Mouse (Mus musculus): Measurements from ENCODE around the gene Acsm3. TPM values are rescaled to one million over a fixed set of nuclear protein-coding genes. Genes with fewer than 3 reads are reported as not detected.
A peak's percentile ranks its signal among the peaks of the same experiment; 100 is the strongest.

The Acsm3 gene
- polyA plus RNA-seq, 1 experiment from 2014 or later: 0.16 TPM

GRCm38 (mm10) chr7:119753696-119754095, 7.0 kb upstream of the Acsm3 start:
- H3K27me3 ChIP-seq (replicated peaks): no peaks in the 10 kb centered on the region
- no peak overlapping the region for H3K27ac ChIP-seq
- H3K4me1 ChIP-seq: no peaks in the 10 kb centered on the region
- H3K4me3 ChIP-seq: no peak overlapping the region
- H3K9ac ChIP-seq: no peak overlapping the region
- H3K9me3 ChIP-seq: no peaks in the 10 kb centered on the region
- H3K36me3 ChIP-seq: no peaks in the 10 kb centered on the region
- no peak for ATAC-seq (ENCODE audit: low FRiP score, low read depth)
- no peak overlapping the region for H3K4me2 ChIP-seq (replicated peaks)
- 95% methylated on average over 1 of the region's 1 CpGs for whole genome bisulfite sequencing

DNA sequence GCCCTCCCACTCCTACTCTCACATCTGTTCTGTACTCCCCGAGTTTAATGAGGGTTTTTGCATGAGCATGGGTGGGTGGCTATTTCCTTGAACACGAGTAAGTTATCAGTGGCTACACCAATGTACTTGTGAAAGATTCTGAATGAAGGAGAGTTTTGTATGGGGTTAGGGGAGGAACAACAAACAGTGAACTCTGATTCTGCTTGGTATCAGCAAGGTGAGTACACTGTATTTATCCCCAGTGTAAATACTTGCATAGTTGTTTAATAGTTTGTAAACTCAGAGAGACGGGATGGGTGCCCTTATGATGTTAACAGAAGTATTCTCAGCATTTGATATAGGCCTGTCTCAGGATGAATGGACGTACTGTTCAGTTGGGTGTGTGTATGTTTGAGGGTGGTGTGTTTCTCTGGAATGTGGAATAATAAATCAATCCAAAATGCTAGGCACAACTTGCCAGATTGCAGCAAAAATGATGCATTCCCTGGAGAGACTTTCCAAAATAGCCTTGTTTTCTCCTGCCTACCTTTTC, 1.5 kb downstream of the Acsm3 start:
- WGBS: 69% methylated on average over 4 of the region's 4 CpGs
- H3K4me2 ChIP-seq (replicated peaks): no peak overlapping the region
- H3K27ac ChIP-seq: no peak overlapping the region
- H3K27me3 ChIP-seq (replicated peaks): no peaks in the 10 kb centered on the region
- no peaks in the 10 kb centered on the region for H3K4me1 ChIP-seq
- H3K9me3 ChIP-seq: no peaks in the 10 kb centered on the region
- H3K36me3 ChIP-seq: no peaks in the 10 kb centered on the region
- ATAC-seq (ENCODE audit: low FRiP score, low read depth): no peak
- H3K9ac ChIP-seq: no peak overlapping the region
- no peak overlapping the region for H3K4me3 ChIP-seq

DNA sequence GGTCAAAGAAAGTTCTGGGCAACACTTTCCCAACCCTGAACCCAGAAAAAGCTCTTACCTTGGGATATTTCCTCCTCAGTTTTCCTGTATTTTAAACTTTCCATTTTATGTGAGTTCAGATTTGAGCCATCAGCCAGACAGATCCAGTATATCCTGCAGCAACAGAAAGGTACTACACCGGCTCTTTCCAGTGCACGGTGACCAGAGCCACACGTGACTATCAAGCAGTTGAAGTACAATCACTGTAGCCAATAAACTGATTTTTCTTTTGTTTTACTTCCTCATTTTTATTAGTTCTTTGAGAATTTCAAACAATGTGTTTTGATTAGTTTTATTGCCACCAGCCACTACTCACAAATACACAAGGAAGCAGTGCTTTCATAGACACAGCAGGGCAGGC, 3.7 kb downstream of the Acsm3 start:
- H3K9me3 ChIP-seq: no peaks in the 10 kb centered on the region
- 74% methylated on average over 3 of the region's 3 CpGs for WGBS
- H3K9ac ChIP-seq: no peak overlapping the region

DNA sequence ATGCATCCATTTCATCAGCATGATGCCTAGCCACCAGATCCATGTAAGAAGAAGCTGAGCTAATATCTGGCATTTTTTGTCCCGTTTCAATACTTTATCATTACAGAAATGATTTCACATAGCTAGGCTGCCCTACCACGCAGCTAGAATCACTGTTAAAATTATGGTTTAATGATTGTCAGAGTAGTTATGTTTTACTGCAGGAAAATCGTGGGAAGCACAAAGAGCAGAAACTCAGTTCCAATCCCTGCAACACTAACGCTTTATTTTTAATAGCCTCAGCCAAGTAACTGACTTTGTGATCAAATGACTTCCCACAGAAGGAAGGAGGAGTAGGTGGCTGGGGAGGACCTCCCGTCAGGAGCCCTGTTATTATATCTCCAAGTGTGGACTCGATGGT, 6.3 kb downstream of the Acsm3 start:
- Histone ChIP-seq H3K9ac (no peak overlapping the region), H3K4me3 (no peak overlapping the region), H3K27me3 (replicated peaks) (no peaks in the 10 kb centered on the region), H3K9me3 (no peaks in the 10 kb centered on the region), H3K4me1 (no peaks in the 10 kb centered on the region), H3K4me2 (replicated peaks) (no peak overlapping the region), H3K36me3 (no peaks in the 10 kb centered on the region), H3K27ac (no peak overlapping the region)
- 84% methylated on average over 6 of the region's 6 CpGs for WGBS
- ATAC-seq (ENCODE audit: low FRiP score, low read depth): no peak

More for the DNA sequence above, 3.7 kb downstream of the Acsm3 start:
- ATAC-seq (ENCODE audit: low FRiP score, low read depth): no peak
- Histone ChIP-seq H3K4me3 (no peak overlapping the region), H3K4me2 (replicated peaks) (no peak overlapping the region), H3K27ac (no peak overlapping the region), H3K4me1 (no peaks in the 10 kb centered on the region), H3K27me3 (replicated peaks) (no peaks in the 10 kb centered on the region), H3K36me3 (no peaks in the 10 kb centered on the region)

GRCm38 (mm10) chr7:119769895-119770294, 9.2 kb downstream of the Acsm3 start:
- no peak overlapping the region for H3K4me2 ChIP-seq (replicated peaks)
- no peak overlapping the region for H3K27ac ChIP-seq
- 94% methylated on average over 8 of the region's 8 CpGs for WGBS
- no peak for ATAC-seq (ENCODE audit: low FRiP score, low read depth)
- no peak overlapping the region for H3K4me3 ChIP-seq
- H3K4me1 ChIP-seq: no peaks in the 10 kb centered on the region
- H3K9ac ChIP-seq: no peak overlapping the region
- H3K36me3 ChIP-seq: no peaks in the 10 kb centered on the region
- no peaks in the 10 kb centered on the region for H3K9me3 ChIP-seq
- H3K27me3 ChIP-seq (replicated peaks): no peaks in the 10 kb centered on the region

DNA sequence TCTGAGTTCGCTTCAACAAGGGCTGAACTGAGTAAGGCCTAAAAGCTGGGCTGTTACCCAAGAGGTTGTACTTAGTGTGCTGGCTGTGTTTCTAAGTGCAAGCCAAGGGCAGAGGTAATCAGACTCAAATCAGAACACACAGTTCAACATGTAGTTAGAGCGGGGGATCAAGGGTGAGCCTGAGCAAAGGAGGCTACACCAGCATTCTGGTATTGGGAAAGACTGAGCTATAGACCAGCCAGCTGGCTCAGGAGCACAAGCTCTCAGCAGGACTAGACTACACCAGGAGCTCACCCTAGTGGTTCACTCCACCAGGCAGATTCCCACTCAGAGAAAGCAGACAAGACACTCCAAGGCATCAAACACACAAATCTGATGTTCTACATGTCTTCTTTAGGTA, 22.7 kb downstream of the Acsm3 start:
- Histone ChIP-seq H3K4me1 (no peaks in the 10 kb centered on the region), H3K4me2 (replicated peaks) (no peak overlapping the region), H3K36me3 (peaks cover 42% of the 10 kb centered on the region), H3K9me3 (no peaks in the 10 kb centered on the region), H3K27me3 (replicated peaks) (no peaks in the 10 kb centered on the region), H3K9ac (no peak overlapping the region), H3K27ac (no peak overlapping the region), H3K4me3 (no peak overlapping the region)
- WGBS: 92% methylated on average over 2 of the region's 2 CpGs
- no peak for ATAC-seq (ENCODE audit: low FRiP score, low read depth)

DNA sequence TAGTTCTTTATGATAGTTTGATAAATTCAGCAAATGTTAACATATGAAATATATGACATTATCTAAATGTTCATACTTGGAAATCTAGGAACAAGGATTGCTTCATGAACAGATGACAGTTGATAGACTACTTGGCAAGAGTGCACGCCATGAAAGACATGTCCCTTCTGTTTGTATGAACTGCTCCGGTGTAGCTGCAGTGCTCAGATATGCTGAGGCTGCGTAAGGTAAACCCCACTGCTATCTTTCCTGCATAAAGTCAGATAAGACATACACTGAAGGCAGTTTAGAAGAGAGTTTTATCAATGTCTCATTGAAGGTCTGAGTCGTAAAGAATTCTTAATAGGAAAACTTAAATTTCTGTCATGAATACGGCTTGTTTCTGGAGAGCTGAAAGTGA, 24.2 kb downstream of the Acsm3 start:
- H3K27me3 ChIP-seq (replicated peaks): no peaks in the 10 kb centered on the region
- H3K4me2 ChIP-seq (replicated peaks): no peak overlapping the region
- no peak overlapping the region for H3K9ac ChIP-seq
- no peaks in the 10 kb centered on the region for H3K4me1 ChIP-seq
- H3K4me3 ChIP-seq: no peak overlapping the region
- 95% methylated on average over 5 of the region's 5 CpGs for WGBS
- no peak overlapping the region for H3K27ac ChIP-seq
- H3K9me3 ChIP-seq: no peaks in the 10 kb centered on the region
- no peak for ATAC-seq (ENCODE audit: low FRiP score, low read depth)
- H3K36me3 ChIP-seq: peaks cover 48% of the 10 kb centered on the region

- WGBS: 91% methylated on average over 3 of the region's 3 CpGs
- no peak overlapping the region for H3K4me2 ChIP-seq (replicated peaks)
- no peaks in the 10 kb centered on the region for H3K27me3 ChIP-seq (replicated peaks)
- no peak overlapping the region for H3K27ac ChIP-seq
- peaks cover 42% of the 10 kb centered on the region for H3K36me3 ChIP-seq
- no peak overlapping the region for H3K4me3 ChIP-seq
- ATAC-seq (ENCODE audit: low FRiP score, low read depth): no peak
- H3K9ac ChIP-seq: no peak overlapping the region
- H3K9me3 ChIP-seq: no peaks in the 10 kb centered on the region
- peaks cover 12% of the 10 kb centered on the region; the same call in 1 of the 2 replicates for H3K4me1 ChIP-seq
Observed at GRCm38 (mm10) chr7:119789024-119789423, 28.3 kb downstream of the Acsm3 start.

DNA sequence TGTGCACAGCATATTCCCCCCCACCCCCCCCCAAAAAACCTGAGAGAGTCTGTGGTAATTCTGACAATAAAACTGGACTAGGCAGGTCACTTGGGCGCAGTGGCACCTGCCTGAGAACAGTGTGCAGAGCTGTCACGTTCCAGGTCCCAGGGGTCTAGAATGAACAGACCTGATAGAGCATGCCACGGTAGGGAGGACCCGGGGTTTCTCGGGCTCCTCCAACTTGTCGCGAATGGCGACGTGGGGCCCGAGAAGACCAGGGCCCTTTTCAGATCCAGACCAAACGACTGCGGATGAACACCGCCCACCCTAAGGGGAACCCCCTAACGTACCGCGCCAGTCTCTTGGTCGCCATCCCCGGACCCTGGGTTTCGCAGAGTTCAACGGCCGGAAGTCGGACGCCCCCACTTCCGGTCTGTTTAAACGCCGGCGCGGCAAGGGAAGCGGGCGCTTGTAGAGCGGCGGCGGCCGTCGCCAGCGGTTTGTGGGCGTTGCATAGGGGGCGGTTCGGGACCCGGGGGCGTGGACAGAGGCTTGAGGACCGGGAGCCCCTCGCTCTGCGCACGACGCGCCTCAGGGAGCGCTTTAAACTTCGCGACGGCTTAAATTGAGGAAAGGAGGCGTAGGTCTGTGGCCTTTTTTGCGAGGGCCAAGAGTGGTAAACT, 33.0 kb downstream of the Acsm3 start, which contains the start of the genes Rexo5 and Eri2:
Gene Rexo5, plus strand, starts transcription at position 421 of the 665 bp plus-strand sequence.
Gene Eri2, minus strand, starts transcription at position 473 of the 665 bp plus-strand sequence.
- H3K36me3 ChIP-seq: peaks cover 12% of the 10 kb centered on the region
- H3K4me3 ChIP-seq: peak within 1 kb of the TSS; percentile 69
- H3K27ac ChIP-seq: no peak within 1 kb of the TSS
- ATAC-seq (ENCODE audit: low FRiP score, low read depth): peak; percentile 98
- H3K4me2 ChIP-seq (replicated peaks): peak within 1 kb of the TSS; percentile 88
- WGBS: under 1% methylated on average over 53 of the region's 53 CpGs
- no peaks in the 10 kb centered on the region for H3K9me3 ChIP-seq
- peaks cover 15% of the 10 kb centered on the region; the same call in 1 of the 2 replicates for H3K4me1 ChIP-seq
- no peaks in the 10 kb centered on the region for H3K27me3 ChIP-seq (replicated peaks)
- H3K9ac ChIP-seq: peak within 1 kb of the TSS; percentile 76

GRCm38 (mm10) chr7:119794251-119794638, 33.5 kb downstream of the Acsm3 start:
- no peak overlapping the region for H3K27ac ChIP-seq
- H3K4me2 ChIP-seq (replicated peaks): peak overlapping the region; percentile 88
- no peaks in the 10 kb centered on the region for H3K27me3 ChIP-seq (replicated peaks)
- peak overlapping the region; percentile 76 for H3K9ac ChIP-seq
- H3K4me3 ChIP-seq: peak overlapping the region; percentile 69
- peaks cover 12% of the 10 kb centered on the region for H3K36me3 ChIP-seq
- peaks cover 15% of the 10 kb centered on the region; the same call in 1 of the 2 replicates for H3K4me1 ChIP-seq
- WGBS: under 1% methylated on average over 21 of the region's 21 CpGs
- no peaks in the 10 kb centered on the region for H3K9me3 ChIP-seq
- ATAC-seq (ENCODE audit: low FRiP score, low read depth): peak; percentile 67

GRCm38 (mm10) chr7:119795311-119795710, 34.6 kb downstream of the Acsm3 start:
- Histone ChIP-seq H3K4me1 (peaks cover 15% of the 10 kb centered on the region; the same call in 1 of the 2 replicates), H3K9me3 (no peaks in the 10 kb centered on the region), H3K4me3 (no peak overlapping the region), H3K27me3 (replicated peaks) (no peaks in the 10 kb centered on the region), H3K36me3 (peaks cover 4% of the 10 kb centered on the region; the same call in 1 of the 2 replicates), H3K27ac (no peak overlapping the region), H3K4me2 (replicated peaks) (peak overlapping the region; percentile 46), H3K9ac (no peak overlapping the region)
- ATAC-seq (ENCODE audit: low FRiP score, low read depth): no peak

DNA sequence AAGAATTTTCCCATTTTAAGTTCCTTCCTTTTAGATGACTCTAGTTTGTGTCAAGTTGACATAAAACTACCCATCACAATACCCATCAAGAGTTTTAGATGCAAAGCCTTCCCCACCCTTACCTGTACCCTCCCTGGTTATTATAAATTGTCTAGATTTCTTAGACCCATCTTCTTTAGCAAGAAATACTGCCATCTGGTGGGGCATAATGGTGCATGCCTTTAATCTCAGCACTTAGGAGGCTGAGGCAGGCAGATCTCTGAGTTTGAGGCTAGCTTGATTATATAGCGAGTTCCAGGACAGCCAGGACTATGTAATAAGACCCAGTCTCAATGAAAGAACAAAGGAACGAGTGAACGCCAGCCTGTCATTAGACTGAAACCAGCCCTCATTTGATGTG, 39.8 kb downstream of the Acsm3 start:
- no peaks in the 10 kb centered on the region for H3K9me3 ChIP-seq
- no peak overlapping the region for H3K4me3 ChIP-seq
- peaks cover 6% of the 10 kb centered on the region; the same call in 1 of the 2 replicates for H3K36me3 ChIP-seq
- ATAC-seq (ENCODE audit: low FRiP score, low read depth): no peak
- no peaks in the 10 kb centered on the region for H3K27me3 ChIP-seq (replicated peaks)
- no peaks in the 10 kb centered on the region for H3K4me1 ChIP-seq
- no peak overlapping the region for H3K9ac ChIP-seq
- H3K27ac ChIP-seq: no peak overlapping the region
- H3K4me2 ChIP-seq (replicated peaks): no peak overlapping the region
- WGBS: 96% methylated on average over 3 of the region's 3 CpGs

DNA sequence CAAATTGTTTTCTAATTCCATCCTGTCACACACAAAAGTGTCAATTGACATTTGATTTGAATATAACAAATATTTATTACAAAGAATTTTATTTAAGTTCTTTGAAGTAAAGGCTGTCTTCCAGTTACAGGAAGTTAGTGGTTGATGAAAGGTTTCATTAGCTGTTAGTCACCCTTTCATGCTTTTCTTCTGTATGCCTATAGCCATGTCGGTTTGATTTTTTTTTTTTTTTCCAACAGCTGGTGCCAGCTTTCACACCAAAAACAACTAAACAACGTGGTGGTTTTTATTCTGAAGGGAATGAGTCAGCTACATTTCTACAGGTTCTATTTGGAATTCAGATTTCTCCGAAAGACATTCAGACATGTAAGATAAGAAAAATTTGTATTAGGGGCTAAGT, 40.3 kb downstream of the Acsm3 start:
- H3K4me1 ChIP-seq: no peaks in the 10 kb centered on the region
- H3K36me3 ChIP-seq: peaks cover 6% of the 10 kb centered on the region; the same call in 1 of the 2 replicates
- no peak for ATAC-seq (ENCODE audit: low FRiP score, low read depth)
- H3K4me2 ChIP-seq (replicated peaks): no peak overlapping the region
- 90% methylated on average over 3 of the region's 3 CpGs for WGBS
- H3K27me3 ChIP-seq (replicated peaks): no peaks in the 10 kb centered on the region
- H3K9ac ChIP-seq: no peak overlapping the region
- H3K9me3 ChIP-seq: no peaks in the 10 kb centered on the region
- no peak overlapping the region for H3K27ac ChIP-seq
- no peak overlapping the region for H3K4me3 ChIP-seq
